18 mouse cellular contexts compared by ENCODE assay signal in the genomic region with DNA sequence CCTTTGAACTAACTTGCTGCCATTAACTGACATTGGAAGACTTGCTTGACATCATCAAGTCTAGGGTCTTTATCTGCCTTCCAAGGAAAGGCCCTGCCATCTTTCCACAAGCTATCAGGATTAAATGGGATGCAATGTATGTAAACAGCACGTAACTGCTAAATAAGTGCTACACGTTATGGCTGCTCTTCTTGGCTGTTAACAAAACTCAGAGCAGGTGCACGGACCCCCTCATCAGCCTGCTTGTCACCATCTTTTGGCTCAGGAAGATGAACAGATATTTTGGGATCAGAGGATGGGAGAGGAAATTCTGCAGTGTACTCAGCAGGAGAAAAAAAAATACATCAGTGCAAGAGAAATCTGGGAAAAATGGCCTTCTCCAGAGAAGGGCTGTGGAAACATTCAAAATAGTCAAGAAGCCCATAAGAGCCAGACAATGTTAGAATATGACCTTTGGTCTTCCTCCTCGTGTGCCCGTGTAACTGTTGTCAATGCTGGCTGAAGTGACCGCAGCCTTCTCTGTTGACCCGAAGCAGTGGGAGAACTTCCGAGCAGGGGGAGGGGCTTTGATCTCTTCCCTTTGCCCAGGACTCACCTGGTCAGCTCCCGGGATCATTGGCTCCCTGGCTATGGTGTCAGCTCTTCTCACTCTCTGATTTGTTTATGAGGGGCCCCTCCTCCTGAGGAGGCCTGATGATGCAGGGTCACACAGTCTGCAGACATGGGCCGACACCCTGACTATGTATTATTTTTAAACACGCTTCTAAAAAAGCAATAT.
DNase-seq lines count a peak whose midpoint lies in the region; ATAC-seq and TF ChIP-seq lines count a peak whose summit lies in the region.
"Had no signal": no experiment of that assay in that cellular context is flagged by ENCODE, and none has a peak within 500 bp of the region (broad histone marks: within the 10 kb centered on the region; RNA-seq: fewer than 3 reads in every experiment).

No protein-coding gene starts in this region.

- H3K9ac ChIP-seq in stomach, embryonic 14.5 days (replicated peaks; ENCODE audit: low read depth, low read length), result no peak overlapping the region
- no peak overlapping the region for H3K9ac ChIP-seq in stomach, postnatal 0 days (ENCODE audit: low read length)
- H3K9ac ChIP-seq: forebrain, embryonic 13.5 days; forebrain, postnatal 0 days; heart, embryonic 12.5 days had no signal

- peak; percentile 41 for DNase-seq in kidney, adult 2 months
- no peak for DNase-seq in kidney, postnatal 4 days
- peak; percentile 25 to 57 for DNase-seq in kidney, postnatal 36 days
- no peak for DNase-seq in kidney, postnatal 14 days
- DNase-seq in stomach, postnatal 0 days (ENCODE audit: low spot score), result no peak
- peak; percentile 49 for DNase-seq in yolk sac, embryonic 10.5 days (ENCODE audit: low spot score)
- no peak for DNase-seq in ovary, postnatal 36 days (ENCODE audit: low spot score)
- DNase-seq: adrenal gland, adult 2 months; adrenal gland, postnatal 25 days; cerebellum, adult 18-20 months; cerebellum, adult 9-11 months; forebrain, postnatal 0 days; gastrocnemius, postnatal 10 days had no signal

- no peaks in the 10 kb centered on the region for H3K27me3 ChIP-seq in kidney, adult 2 months (replicated peaks; ENCODE audit: control insufficient read depth, insufficient read depth, low read length)
- no peaks in the 10 kb centered on the region for H3K27me3 ChIP-seq in stomach, embryonic 14.5 days (ENCODE audit: control insufficient read depth, insufficient read depth, low read length)
- H3K27me3 ChIP-seq in stomach, postnatal 0 days (ENCODE audit: control insufficient read depth, insufficient read depth, low read length), result no peaks in the 10 kb centered on the region
- H3K27me3 ChIP-seq: forebrain, embryonic 13.5 days; heart, embryonic 12.5 days had no signal

- TF ChIP-seq CTCF in kidney, adult 2 months (conservative IDR thresholded peaks at IDR 0.05; ENCODE audit: insufficient read depth, insufficient read length, low read depth, low read length), result no peak
- TF ChIP-seq CTCF in stomach, postnatal 0 days (IDR thresholded peaks at IDR 0.05; ENCODE audit: low read depth), result no peak

- no peak overlapping the region for H3K4me2 ChIP-seq in stomach, embryonic 14.5 days (replicated peaks; ENCODE audit: low read depth, low read length)
- H3K4me2 ChIP-seq in stomach, postnatal 0 days (replicated peaks; ENCODE audit: low read depth), result no peak overlapping the region
- H3K4me2 ChIP-seq: forebrain, embryonic 13.5 days; heart, embryonic 12.5 days had no signal

- ATAC-seq in stomach, embryonic 14.5 days (ENCODE audit: insufficient number of reproducible peaks, insufficient read depth, low FRiP score, low read depth), result 0 out of 2 replicates have a peak, but pooled peaks have one; percentile 14
- ATAC-seq in stomach, postnatal 0 days (ENCODE audit: low FRiP score, low TSS enrichment), result no peak
- ATAC-seq: forebrain, embryonic 13.5 days; forebrain, postnatal 0 days had no signal

- no peak overlapping the region for H3K27ac ChIP-seq in kidney, adult 2 months (ENCODE audit: insufficient read depth, low read depth, low read length)
- H3K27ac ChIP-seq in stomach, embryonic 14.5 days (ENCODE audit: low read length), result no peak overlapping the region
- H3K27ac ChIP-seq in stomach, postnatal 0 days (replicated peaks), result no peak overlapping the region
- H3K27ac ChIP-seq: embryonic facial prominence, embryonic 10.5 days; forebrain, embryonic 13.5 days; hindbrain, embryonic 10.5 days had no signal

- TF ChIP-seq POLR2A in kidney, adult 2 months (IDR thresholded peaks at IDR 0.05; ENCODE audit: low read depth, low read length), result no peak

- H3K36me3 ChIP-seq in kidney, adult 2 months (ENCODE audit: control insufficient read depth, insufficient read depth, low read length), result no peaks in the 10 kb centered on the region
- H3K36me3 ChIP-seq in stomach, embryonic 14.5 days (ENCODE audit: control insufficient read depth, insufficient read depth, low read length), result no peaks in the 10 kb centered on the region
- H3K36me3 ChIP-seq in stomach, postnatal 0 days (ENCODE audit: control insufficient read depth, insufficient read depth, low read length), result no peaks in the 10 kb centered on the region
- H3K36me3 ChIP-seq: embryonic facial prominence, embryonic 10.5 days; heart, embryonic 12.5 days; hindbrain, embryonic 10.5 days had no signal

- WGBS in kidney, adult 2 months, result 69% methylated on average over 11 of the region's 11 CpGs
- WGBS in stomach, embryonic 14.5 days, result 74% methylated on average over 11 of the region's 11 CpGs
- 70% methylated on average over 11 of the region's 11 CpGs for WGBS in stomach, postnatal 0 days

- H3K4me1 ChIP-seq in kidney, adult 2 months (ENCODE audit: control insufficient read depth, insufficient read depth, low read length), result no peaks in the 10 kb centered on the region
- H3K4me1 ChIP-seq in stomach, embryonic 14.5 days (ENCODE audit: control insufficient read depth, insufficient read depth, low read length), result no peaks in the 10 kb centered on the region
- H3K4me1 ChIP-seq in stomach, postnatal 0 days (replicated peaks; ENCODE audit: control insufficient read depth, insufficient read depth), result no peaks in the 10 kb centered on the region
- H3K4me1 ChIP-seq: embryonic facial prominence, embryonic 10.5 days; forebrain, embryonic 13.5 days; heart, embryonic 12.5 days; hindbrain, embryonic 10.5 days had no signal

- no peak overlapping the region for H3K4me3 ChIP-seq in kidney, adult 2 months (ENCODE audit: insufficient read depth, low read depth, low read length)
- no peak overlapping the region for H3K4me3 ChIP-seq in stomach, embryonic 14.5 days (ENCODE audit: low read depth, low read length)
- H3K4me3 ChIP-seq in stomach, postnatal 0 days (ENCODE audit: low read depth, low read length), result no peak overlapping the region
- H3K4me3 ChIP-seq: embryonic facial prominence, embryonic 10.5 days; forebrain, embryonic 13.5 days; heart, embryonic 12.5 days; hindbrain, embryonic 10.5 days had no signal

- H3K9me3 ChIP-seq in stomach, embryonic 14.5 days (ENCODE audit: control insufficient read depth, low read depth, low read length), result no peaks in the 10 kb centered on the region
- no peaks in the 10 kb centered on the region for H3K9me3 ChIP-seq in stomach, postnatal 0 days (ENCODE audit: control insufficient read depth, low read length)
- H3K9me3 ChIP-seq: embryonic facial prominence, embryonic 10.5 days; forebrain, embryonic 13.5 days; heart, embryonic 12.5 days; hindbrain, embryonic 10.5 days had no signal

- no peak for TF ChIP-seq EP300 in stomach, postnatal 0 days (optimal IDR thresholded peaks at IDR 0.05)

Comparison
In these comparisons a context has a peak if more than half of its experiments do, and no peak if none do; other contexts are left out.
1. DNase-seq: peak in kidney, adult 2 months (single experiment), kidney, postnatal 36 days (2 of 2) and yolk sac, embryonic 10.5 days (single experiment); none in kidney, postnatal 4 days (0 of 2), kidney, postnatal 14 days (single experiment), stomach, postnatal 0 days (single experiment) and ovary, postnatal 36 days (single experiment).